In the genomic region with DNA sequence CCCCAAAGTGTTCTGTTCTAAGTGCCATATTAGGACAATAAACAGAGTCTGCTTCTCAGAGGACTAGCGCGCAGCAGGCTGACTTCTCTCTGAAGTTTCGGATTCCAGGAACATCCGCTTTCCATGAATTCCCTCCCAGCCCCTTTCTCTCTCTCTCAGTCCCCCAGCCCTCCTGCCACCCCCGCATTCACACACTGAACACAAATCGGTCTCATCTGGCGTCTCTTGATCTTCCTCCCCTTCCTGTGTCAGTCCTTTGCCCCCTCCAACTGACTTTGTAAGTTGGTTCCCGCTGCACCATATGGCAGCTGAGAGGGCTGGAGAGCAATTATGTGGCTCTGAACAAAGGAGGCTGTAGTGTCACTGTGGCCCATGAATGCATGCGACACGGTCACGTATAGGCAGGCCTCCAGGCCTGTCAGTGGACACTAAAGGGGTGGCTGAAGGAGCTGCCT, we compare ENCODE assay signal across 8 mouse cellular contexts.
DNase-seq lines count a peak whose midpoint lies in the region.

No protein-coding gene starts in this region.

- intact Hi-C loops in left cerebral cortex, postnatal 14 days (cut with DNase I), result no loop called here

- peak; percentile 4 for DNase-seq in urinary bladder, postnatal 14 days (ENCODE audit: low spot score)
- no peak for DNase-seq in urinary bladder, postnatal 25 days (ENCODE audit: low spot score)
- DNase-seq in heart, postnatal 4 days, result peak; percentile 32
- DNase-seq in lung, postnatal 36 days, result peak; percentile 36
- DNase-seq in frontal cortex, postnatal 10 days (ENCODE audit: low spot score in 2 of 2), result no peak
- no peak for DNase-seq in thymus, postnatal 10 days (ENCODE audit: low spot score in 2 of 2)
- no peak for DNase-seq in left cerebral cortex, postnatal 14 days (ENCODE audit: low spot score in 2 of 2)
- no peak for DNase-seq in layer of hippocampus, adult 11-12 months (ENCODE audit: low spot score)

Comparison
In these comparisons a context has a peak if more than half of its experiments do, and no peak if none do; other contexts are left out.
1. DNase-seq: peak in urinary bladder, postnatal 14 days (single experiment), heart, postnatal 4 days (single experiment) and lung, postnatal 36 days (single experiment); none in urinary bladder, postnatal 25 days (single experiment), frontal cortex, postnatal 10 days (0 of 2), thymus, postnatal 10 days (0 of 2), left cerebral cortex, postnatal 14 days (0 of 2) and layer of hippocampus, adult 11-12 months (single experiment).